Mouse (Mus musculus) layer of hippocampus, adult 9-11 months (tissue): ENCODE data around the gene Ulk2.
"Not testable (repeated sequence)": the region's sequence is repeated elsewhere in the genome, so short reads cannot be mapped to it uniquely, and the experiment has no call there.

Experiments used
- DNase-seq: peaks from one replicate; pipeline ENCODE4 v3.0.0; 2022

Gene Ulk2

GRCm38 (mm10) chr11:61854988-61855411 is at the start of gene Ulk2:
Gene Ulk2, minus strand, starts transcription at chr11:61855073.
- peak; percentile 89 for DNase-seq

GRCm38 (mm10) chr11:61882183-61882582 is 27.3 kb upstream of the Ulk2 start:
- DNase-seq, result no peak

- DNase-seq, result no peak
These were observed 25.0 kb upstream of the Ulk2 start for GRCm38 (mm10) chr11:61879921-61880320.

GRCm38 (mm10) chr11:61871881-61872280 is 17.0 kb upstream of the Ulk2 start:
- DNase-seq, result no peak

GRCm38 (mm10) chr11:61866856-61867255 is 12.0 kb upstream of the Ulk2 start:
- no peak for DNase-seq

GRCm38 (mm10) chr11:61861781-61862547 is 7.1 kb upstream of the Ulk2 start:
- DNase-seq, result peak; percentile 33

GRCm38 (mm10) chr11:61859316-61859715 is 4.4 kb upstream of the Ulk2 start:
- DNase-seq, result no peak

- no peak for DNase-seq
These were observed 666 bp upstream of the Ulk2 start for GRCm38 (mm10) chr11:61855539-61855938.

GRCm38 (mm10) chr11:61854211-61854987 is 474 bp downstream of the Ulk2 start:
- peak; percentile 90 for DNase-seq

GRCm38 (mm10) chr11:61853659-61854058 is 1.2 kb downstream of the Ulk2 start:
- no peak for DNase-seq

- no peak for DNase-seq
These were observed 2.0 kb downstream of the Ulk2 start for GRCm38 (mm10) chr11:61852916-61853315.

- DNase-seq, result no peak
These were observed 3.7 kb downstream of the Ulk2 start for GRCm38 (mm10) chr11:61851195-61851594.

GRCm38 (mm10) chr11:61840663-61841062 is 14.2 kb downstream of the Ulk2 start:
- DNase-seq, result not testable (repeated sequence)

- no peak for DNase-seq
These were observed 14.9 kb downstream of the Ulk2 start for GRCm38 (mm10) chr11:61839940-61840339.

GRCm38 (mm10) chr11:61839182-61839581 is 15.7 kb downstream of the Ulk2 start:
- DNase-seq, result no peak

GRCm38 (mm10) chr11:61809793-61810192 is 45.1 kb downstream of the Ulk2 start:
- DNase-seq, result no peak

- DNase-seq, result no peak
These were observed 46.2 kb downstream of the Ulk2 start for GRCm38 (mm10) chr11:61808551-61809117.

GRCm38 (mm10) chr11:61793441-61793840 is 61.4 kb downstream of the Ulk2 start:
- DNase-seq, result no peak

- DNase-seq, result no peak
These were observed 66.3 kb downstream of the Ulk2 start for GRCm38 (mm10) chr11:61788550-61788949.

GRCm38 (mm10) chr11:61782526-61782925 is 72.3 kb downstream of the Ulk2 start:
- not testable (repeated sequence) for DNase-seq

- peak; percentile 75 for DNase-seq
These were observed 80.2 kb downstream of the Ulk2 start for GRCm38 (mm10) chr11:61774551-61775149.

- DNase-seq, result peak; percentile 98
These were observed 93.1 kb downstream of the Ulk2 start, which contains the start of gene Prpsap2 for GRCm38 (mm10) chr11:61761584-61762407. Gene Prpsap2, minus strand, starts transcription at chr11:61762088.
